Mouse (Mus musculus) forebrain, embryonic 14.5 days (tissue): Measurements from ENCODE around the gene Brwd1. TPM values are rescaled to one million over a fixed set of nuclear protein-coding genes. Genes with fewer than 3 reads are reported as not detected.

Experiments used
- ATAC-seq: fragments of 200-750 bp; cut with Nextera tagmentation; 2 replicates; pipeline ENCODE4 v1.8.0; 2017; ENCODE audit warnings: mild to moderate bottlenecking, moderate library complexity
- DNase-seq: peaks from one replicate; pipeline ENCODE4 v3.0.0-alpha.2; 2015; ENCODE audit warnings: low spot score
- H3K27ac ChIP-seq: fragments of 300-500 bp; sonication (generic); 2 replicates; pipeline ENCODE4 v1.5.1; 2014; ENCODE audit warnings: low read depth, mild to moderate bottlenecking, control low read depth, low read length, moderate library complexity
- H3K27me3 ChIP-seq: fragments of 300-500 bp; sonication (generic); replicated peaks from 2 replicates; pipeline ENCODE4 v1.6.1; 2014; ENCODE audit warnings: low read length, control low read depth, mixed read lengths; ENCODE audit not compliant: control insufficient read depth, insufficient read depth
- H3K36me3 ChIP-seq: fragments of 300-500 bp; sonication (generic); 2 replicates; pipeline ENCODE4 v1.6.1; 2014; ENCODE audit warnings: low read length, control low read depth; ENCODE audit not compliant: control insufficient read depth, insufficient read depth
- H3K4me1 ChIP-seq: fragments of 300-500 bp; sonication (generic); 2 replicates; pipeline ENCODE4 v1.6.1; 2014; ENCODE audit warnings: antibody characterized with exemption, low read length, control low read depth; ENCODE audit not compliant: control insufficient read depth, insufficient read depth
- H3K4me2 ChIP-seq: fragments of 300-500 bp; sonication (generic); 2 replicates; pipeline ENCODE4 v1.6.1; 2014; ENCODE audit warnings: mild to moderate bottlenecking, control low read depth, low read length
- H3K4me3 ChIP-seq: fragments of 300-500 bp; sonication (generic); 2 replicates; pipeline ENCODE4 v1.5.1; 2014; ENCODE audit warnings: low read depth, low read length, control low read depth
- H3K9ac ChIP-seq: fragments of 300-500 bp; sonication (generic); 2 replicates; pipeline ENCODE4 v1.6.1; 2014; ENCODE audit warnings: mild to moderate bottlenecking, low read length, control low read depth, moderate library complexity
- H3K9me3 ChIP-seq: fragments of 300-500 bp; sonication (generic); replicated peaks from 2 replicates; pipeline ENCODE4 v1.6.1; 2016; ENCODE audit warnings: low read length, control low read depth, mixed read lengths; ENCODE audit not compliant: control insufficient read depth
- WGBS: fragments of 180-500 bp; shearing (Covaris S2); extraction: QIAGEN DNeasy Blood & Tissue Kit; methylation state at CpG from one replicate; pipeline ENCODE4 v1.1.7; 2014; 5-methylcytosine and 5-hydroxymethylcytosine counted together
- polyA plus RNA-seq: library from polyadenylated mRNA; unstranded; fragments of >200 nt; fragmentation: Nextera tagmentation; extraction: Ambion mirVana; gene quantifications from 2 replicates; pipeline ENCODE4 v1.2.1, GENCODE M21; 2014

Gene Brwd1
- 270 and 272 TPM in 2 replicates for polyA plus RNA-seq

DNA sequence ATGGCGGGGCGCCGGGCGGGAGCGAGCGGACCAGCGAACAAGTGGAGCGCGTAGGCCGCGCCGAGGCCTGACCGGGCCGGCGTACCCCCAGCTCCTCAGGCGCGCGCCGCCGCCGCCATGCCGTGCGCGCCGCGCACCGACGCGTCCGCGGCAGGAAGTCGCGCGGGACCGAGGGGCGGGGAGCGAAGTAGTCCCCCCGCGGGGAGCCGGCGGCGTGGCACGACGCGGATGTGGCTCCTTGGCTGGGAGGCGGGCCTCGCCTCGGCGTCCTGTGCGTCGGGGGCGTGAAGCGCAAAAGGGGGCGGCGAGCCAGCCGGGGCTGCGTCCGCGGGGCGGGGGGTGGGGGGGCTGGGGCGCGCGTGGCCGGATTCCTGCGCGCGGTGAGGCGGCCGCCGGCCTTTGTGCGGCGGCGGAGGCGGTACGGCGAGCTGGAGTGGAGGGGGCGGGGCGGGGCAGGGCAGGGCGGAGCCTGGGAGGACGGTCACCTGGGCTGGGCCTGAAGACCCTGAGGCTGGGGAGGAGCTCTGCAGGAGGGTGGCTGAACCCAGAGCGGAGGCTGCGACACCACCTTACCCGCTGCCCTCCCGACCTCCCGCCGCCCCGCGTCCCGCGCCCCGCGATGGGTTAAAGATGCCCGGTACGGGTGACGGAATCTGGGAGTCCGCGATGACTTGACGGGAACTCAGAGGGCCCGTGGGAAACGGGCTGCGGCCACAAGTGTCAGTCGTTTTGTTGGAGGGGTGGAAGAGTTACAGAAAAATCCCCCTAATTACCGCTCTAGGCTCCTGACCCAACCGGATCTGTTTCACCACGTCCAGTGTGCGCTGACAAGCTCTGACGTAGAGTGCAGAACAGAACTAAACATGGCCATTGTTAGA lies at the start of gene Brwd1:
Brwd1 (minus strand) TSS at position 226 of the 878 bp plus-strand sequence.
- ATAC-seq (peak; percentile 82), DNase-seq (peak; percentile 94)
- H3K27me3 ChIP-seq = no peaks in the 10 kb centered on the region
- peak within 1 kb of the TSS; percentile 74 for H3K4me2 ChIP-seq
- H3K9me3 ChIP-seq = no peaks in the 10 kb centered on the region
- H3K4me1 ChIP-seq = peaks cover 9% of the 10 kb centered on the region
- under 1% methylated on average over 63 of the region's 107 CpGs for WGBS
- peak within 1 kb of the TSS; percentile 96 for H3K27ac ChIP-seq
- peak within 1 kb of the TSS; percentile 98 for H3K9ac ChIP-seq
- peaks cover 30% of the 10 kb centered on the region for H3K36me3 ChIP-seq
- H3K4me3 ChIP-seq = peak within 1 kb of the TSS; percentile 97

DNA sequence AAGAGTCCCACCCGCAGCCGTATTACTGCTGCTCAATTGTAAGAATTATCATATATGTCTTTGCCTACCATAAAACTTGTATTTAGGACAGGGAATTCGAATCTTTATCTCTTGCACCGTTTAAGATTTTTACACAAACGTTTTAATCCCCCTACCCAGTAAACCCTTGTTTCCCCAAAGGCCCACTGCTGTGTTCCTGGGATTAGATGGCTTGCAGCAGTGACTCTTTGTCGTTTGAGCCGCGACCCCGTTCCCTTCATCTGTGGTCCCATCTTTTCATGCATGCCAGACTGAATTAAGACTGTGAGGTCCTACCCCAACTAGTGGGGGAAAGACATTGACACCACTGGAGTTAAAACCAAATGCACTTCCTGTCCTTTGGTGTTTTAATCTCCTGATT lies 46.1 kb upstream of the Brwd1 start:
- Histone ChIP-seq H3K27ac (peak overlapping the region; percentile 96), H3K27me3 (no peaks in the 10 kb centered on the region), H3K4me3 (peak overlapping the region; percentile 96), H3K9ac (peak overlapping the region; percentile 97), H3K4me1 (peaks cover 20% of the 10 kb centered on the region), H3K4me2 (peak overlapping the region; percentile 71), H3K9me3 (no peaks in the 10 kb centered on the region), H3K36me3 (peaks cover 30% of the 10 kb centered on the region)
- ATAC-seq (no peak), DNase-seq (peak; percentile 14)
- 3% methylated on average over 9 of the region's 9 CpGs for WGBS

DNA sequence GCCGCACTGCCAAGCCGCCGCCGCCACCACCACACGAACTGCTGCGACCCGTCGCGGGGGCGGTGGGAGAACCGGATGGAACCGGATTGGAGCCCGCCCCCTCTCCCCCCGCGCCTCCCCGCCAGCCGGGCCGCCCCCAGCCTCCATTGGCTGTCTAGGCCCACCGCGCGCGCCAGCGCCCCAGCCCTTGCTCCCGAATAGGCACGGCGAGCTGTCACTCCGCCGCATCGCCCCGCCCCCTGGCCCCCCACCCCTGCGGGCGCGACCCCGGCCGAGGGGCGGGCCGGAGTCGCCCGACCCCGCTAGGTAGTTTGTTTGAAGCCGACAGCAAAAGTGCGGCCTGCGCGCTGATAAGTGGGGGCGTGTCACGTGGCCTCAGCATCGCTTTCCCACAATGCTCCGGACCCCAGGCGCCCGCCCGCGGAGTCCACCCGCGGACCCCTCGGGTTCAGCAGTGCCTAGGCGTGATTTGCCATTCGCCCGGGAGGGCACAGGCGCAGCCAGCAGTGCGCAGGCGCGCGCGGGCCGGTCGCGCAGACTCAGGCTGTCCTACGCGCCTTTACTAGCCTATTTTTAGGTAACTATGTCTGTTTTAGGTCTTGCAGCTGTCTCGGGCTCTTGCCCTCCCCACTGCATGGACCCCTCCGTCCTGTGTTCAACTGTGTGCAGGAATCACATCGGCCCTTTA lies 45.5 kb upstream of the Brwd1 start, which contains the start of gene Hmgn1:
Hmgn1 (minus strand) TSS at position 73 of the 688 bp plus-strand sequence.
- peak; percentile 98 for ATAC-seq
- peaks cover 20% of the 10 kb centered on the region for H3K4me1 ChIP-seq

DNA sequence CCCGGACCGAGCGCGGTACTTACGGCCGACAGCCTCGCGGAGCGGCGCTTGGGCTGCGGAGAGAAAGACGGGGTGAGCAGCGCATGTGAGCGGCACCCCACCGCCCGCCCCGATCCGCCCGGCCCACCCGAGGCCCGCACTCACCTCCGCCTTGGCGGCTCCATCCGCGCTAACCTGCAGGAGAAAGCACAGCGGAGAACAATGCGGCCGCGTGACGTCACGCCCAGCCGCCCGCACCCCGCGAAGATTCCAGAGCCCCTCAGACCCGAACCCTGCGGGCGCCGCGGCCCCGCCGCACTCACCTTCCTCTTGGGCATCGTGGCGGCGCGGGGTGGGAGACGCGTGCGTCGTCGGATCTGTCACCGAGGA lies 44.9 kb upstream of the Brwd1 start:
- WGBS = under 1% methylated on average over 33 of the region's 52 CpGs
- DNase-seq (no peak), ATAC-seq (peak; percentile 76)

More for the DNA sequence above, 45.5 kb upstream of the Brwd1 start, which contains the start of gene Hmgn1:
- peak; percentile 98 for DNase-seq
- H3K4me2 ChIP-seq = peak within 1 kb of the TSS; percentile 93
- no peaks in the 10 kb centered on the region for H3K9me3 ChIP-seq
- no peaks in the 10 kb centered on the region for H3K27me3 ChIP-seq
- peak within 1 kb of the TSS; percentile 97 for H3K9ac ChIP-seq
- peaks cover 36% of the 10 kb centered on the region for H3K36me3 ChIP-seq
- peak within 1 kb of the TSS; percentile 96 for H3K4me3 ChIP-seq
- H3K27ac ChIP-seq = peak within 1 kb of the TSS; percentile 96
- under 1% methylated on average over 65 of the region's 72 CpGs for WGBS

DNA sequence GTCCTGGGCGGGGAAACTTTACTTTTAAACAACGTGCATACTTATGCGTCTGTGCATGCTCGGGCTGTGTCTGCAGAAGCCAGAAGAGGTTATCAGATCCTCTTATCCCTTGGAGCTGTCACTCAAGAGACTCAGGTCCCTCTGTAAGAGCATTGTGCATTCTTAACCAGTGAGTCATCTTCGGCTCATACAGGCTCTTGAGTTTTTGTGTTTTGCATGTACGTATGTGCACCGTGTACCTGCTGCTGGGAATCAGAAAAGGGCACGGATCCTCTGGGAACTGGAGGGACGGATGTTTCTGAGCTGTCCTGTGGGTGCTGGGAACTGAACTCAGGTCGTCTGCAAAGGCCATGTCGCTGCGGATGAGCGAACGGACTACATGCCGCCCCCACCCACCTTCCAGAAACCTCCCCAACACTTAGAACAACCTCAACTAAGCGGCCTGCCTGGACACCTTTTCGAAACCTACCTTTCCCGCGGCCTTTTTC lies 44.4 kb upstream of the Brwd1 start:
- Histone ChIP-seq H3K27me3 (no peaks in the 10 kb centered on the region), H3K4me3 (peak overlapping the region; percentile 96), H3K9me3 (no peaks in the 10 kb centered on the region), H3K4me2 (peak overlapping the region; percentile 93), H3K4me1 (peaks cover 20% of the 10 kb centered on the region), H3K27ac (peak overlapping the region; percentile 96), H3K9ac (peak overlapping the region; percentile 97), H3K36me3 (peaks cover 44% of the 10 kb centered on the region)
- no peak for ATAC-seq
- DNase-seq = peak; percentile 25
- WGBS = 4% methylated on average over 19 of the region's 19 CpGs

More for the DNA sequence above, 44.9 kb upstream of the Brwd1 start:
- peaks cover 20% of the 10 kb centered on the region for H3K4me1 ChIP-seq
- H3K9me3 ChIP-seq = no peaks in the 10 kb centered on the region
- peaks cover 42% of the 10 kb centered on the region for H3K36me3 ChIP-seq
- no peaks in the 10 kb centered on the region for H3K27me3 ChIP-seq
- H3K4me3 ChIP-seq = peak overlapping the region; percentile 96
- peak overlapping the region; percentile 96 for H3K27ac ChIP-seq
- peak overlapping the region; percentile 97 for H3K9ac ChIP-seq
- peak overlapping the region; percentile 93 for H3K4me2 ChIP-seq

DNA sequence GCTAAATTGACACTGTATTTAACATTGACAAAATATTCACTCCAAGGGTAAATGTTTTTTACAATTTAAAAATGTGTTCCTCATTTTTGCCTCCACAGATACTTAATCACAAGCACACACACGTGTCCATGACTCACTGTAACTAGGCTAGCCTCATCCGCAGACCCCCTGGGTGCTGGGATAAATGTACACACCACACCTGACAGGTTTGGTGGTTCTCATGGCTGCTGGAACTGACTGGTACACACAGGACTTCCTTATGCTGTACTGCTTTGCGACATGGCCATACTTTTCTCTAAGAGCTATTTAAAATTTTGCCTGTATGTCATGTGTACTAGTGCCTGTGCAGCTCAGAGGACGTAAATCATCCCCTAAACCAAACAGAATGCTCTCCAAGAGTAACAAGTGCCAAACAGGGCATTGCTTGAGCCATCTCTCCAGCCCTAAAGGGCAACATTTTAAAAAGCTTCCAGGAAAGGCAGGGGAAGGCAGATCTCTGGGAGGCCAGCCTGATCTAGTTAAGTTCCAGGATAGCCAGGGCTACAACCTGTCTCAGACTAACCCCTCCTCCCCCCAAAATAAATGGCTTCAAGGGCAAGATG lies 37.8 kb upstream of the Brwd1 start:
- Histone ChIP-seq H3K4me1 (no peaks in the 10 kb centered on the region), H3K27me3 (no peaks in the 10 kb centered on the region), H3K9me3 (no peaks in the 10 kb centered on the region), H3K9ac (no peak overlapping the region), H3K36me3 (peaks cover 61% of the 10 kb centered on the region), H3K4me3 (no peak overlapping the region), H3K4me2 (no peak overlapping the region), H3K27ac (no peak overlapping the region)
- ATAC-seq (no peak), DNase-seq (no peak)
- 83% methylated on average over 4 of the region's 4 CpGs for WGBS

DNA sequence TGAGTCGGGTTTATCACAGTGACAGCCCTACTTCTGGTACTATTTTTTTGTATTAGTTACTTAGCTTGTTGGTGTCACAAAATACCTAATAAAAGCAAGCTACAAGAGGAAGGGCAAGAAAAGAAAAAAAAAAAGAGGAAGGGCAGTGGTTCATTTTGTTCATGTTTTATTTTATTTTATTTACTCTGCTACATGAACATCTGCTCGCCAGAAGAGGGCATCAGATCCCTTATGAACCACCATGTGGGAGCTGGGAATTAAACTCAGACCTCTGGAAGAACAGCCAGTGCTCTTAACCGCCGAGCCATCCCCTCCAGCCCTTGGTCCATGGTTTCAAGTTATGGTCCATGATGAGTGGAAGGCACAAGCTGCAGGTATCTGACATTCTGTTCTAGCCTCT lies 32.4 kb upstream of the Brwd1 start:
- H3K36me3 ChIP-seq = peaks cover 14% of the 10 kb centered on the region; the same call in 1 of the 2 replicates
- ATAC-seq (no peak), DNase-seq (no peak)
- H3K9me3 ChIP-seq = no peaks in the 10 kb centered on the region
- H3K27ac ChIP-seq = no peak overlapping the region
- H3K4me3 ChIP-seq = no peak overlapping the region
- no peak overlapping the region for H3K4me2 ChIP-seq
- no peaks in the 10 kb centered on the region for H3K27me3 ChIP-seq
- no peaks in the 10 kb centered on the region for H3K4me1 ChIP-seq
- 46% methylated on average over 4 of the region's 4 CpGs for WGBS
- no peak overlapping the region for H3K9ac ChIP-seq

DNA sequence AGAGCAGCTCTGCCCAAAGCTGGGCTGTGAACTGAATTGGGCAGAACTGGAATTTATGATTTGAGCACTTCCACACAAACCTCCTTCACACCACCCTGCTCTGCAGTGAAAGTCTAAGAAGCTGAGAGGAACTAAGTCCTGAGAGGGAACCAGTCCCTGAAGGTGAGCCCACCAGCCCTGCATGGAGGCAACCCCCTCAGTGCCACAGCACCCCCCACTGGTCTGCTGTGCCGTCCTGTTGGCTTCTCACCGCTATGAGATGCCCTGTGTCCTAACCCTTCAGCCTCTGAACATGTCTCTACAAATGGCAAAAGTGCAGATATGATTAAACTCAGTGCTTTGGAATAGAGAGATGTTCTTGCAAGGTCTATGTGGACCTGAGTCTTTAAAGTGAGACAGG lies 30.4 kb upstream of the Brwd1 start:
- Histone ChIP-seq H3K27ac (no peak overlapping the region), H3K9me3 (no peaks in the 10 kb centered on the region), H3K9ac (no peak overlapping the region), H3K4me3 (no peak overlapping the region), H3K4me2 (no peak overlapping the region), H3K36me3 (no peaks in the 10 kb centered on the region), H3K4me1 (no peaks in the 10 kb centered on the region), H3K27me3 (no peaks in the 10 kb centered on the region)
- DNase-seq = no peak
- ATAC-seq = no peak
- WGBS = 42% methylated on average over 2 of the region's 2 CpGs
